ENCODE assay signal across 10 mouse cellular contexts in genomic region chr10:95156410-95156809, GRCm38 (mm10).
DNase-seq lines count a peak whose midpoint lies in the region; ATAC-seq and TF ChIP-seq lines count a peak whose summit lies in the region.
"Had no signal": no experiment of that assay in that cellular context is flagged by ENCODE, and none has a peak within 500 bp of the region (broad histone marks: within the 10 kb centered on the region; RNA-seq: fewer than 3 reads in every experiment).

No protein-coding gene starts in this region.

- peak; percentile 23 for TF ChIP-seq CTCF in heart, postnatal 0 days (IDR thresholded peaks at IDR 0.05; ENCODE audit: low read depth)
- TF ChIP-seq CTCF in lung, postnatal 0 days (IDR thresholded peaks at IDR 0.05) = peak; percentile 50
- peak; percentile 59 for TF ChIP-seq CTCF in stomach, postnatal 0 days (IDR thresholded peaks at IDR 0.05; ENCODE audit: low read depth)

- in situ Hi-C loops in ES-E14 (cut with MboI; ENCODE audit: low sequenced_read_pairs in 2 of 2, unreplicated experiment in 2 of 2) = loop anchor here in 1 of 2 experiments (25.0 kb wide), 1 partner anchor 169 kb away; no protein-coding TSS in a partner anchor

- H3K4me1 ChIP-seq in heart, postnatal 0 days (ENCODE audit: control insufficient read depth, insufficient read depth) = no peaks in the 10 kb centered on the region
- H3K4me1 ChIP-seq in lung, postnatal 0 days (ENCODE audit: insufficient read depth, low read depth, low read length) = no peaks in the 10 kb centered on the region
- no peaks in the 10 kb centered on the region; a peak in 1 of 4 replicates for H3K4me1 ChIP-seq in ES-E14 (ENCODE audit: control insufficient read depth in 2 of 2, insufficient read depth in 2 of 2, low read length in 2 of 2, poor library complexity in 1 of 2)
- H3K4me1 ChIP-seq in stomach, postnatal 0 days (replicated peaks; ENCODE audit: control insufficient read depth, insufficient read depth) = no peaks in the 10 kb centered on the region
- H3K4me1 ChIP-seq: hindbrain, embryonic 13.5 days had no signal

- ATAC-seq in heart, postnatal 0 days (ENCODE audit: insufficient read depth, low read depth) = no peak
- ATAC-seq in lung, postnatal 0 days = no peak
- no peak for ATAC-seq in stomach, postnatal 0 days (ENCODE audit: low FRiP score, low TSS enrichment)

- no peaks in the 10 kb centered on the region for H3K36me3 ChIP-seq in heart, postnatal 0 days (replicated peaks; ENCODE audit: control insufficient read depth, insufficient read depth, low read length)
- no peaks in the 10 kb centered on the region for H3K36me3 ChIP-seq in lung, postnatal 0 days (ENCODE audit: insufficient read depth, low read length)
- H3K36me3 ChIP-seq in ES-E14 (ENCODE audit: control insufficient read depth, insufficient read depth, low read length, poor library complexity, severe bottlenecking) = no peaks in the 10 kb centered on the region
- H3K36me3 ChIP-seq in stomach, postnatal 0 days (ENCODE audit: control insufficient read depth, insufficient read depth, low read length) = no peaks in the 10 kb centered on the region
- H3K36me3 ChIP-seq: hindbrain, embryonic 13.5 days had no signal

- no peak overlapping the region for H3K9ac ChIP-seq in heart, postnatal 0 days (replicated peaks; ENCODE audit: low read depth, low read length)
- no peak overlapping the region for H3K9ac ChIP-seq in lung, postnatal 0 days (replicated peaks; ENCODE audit: low read depth)
- no peak overlapping the region for H3K9ac ChIP-seq in ES-E14 (ENCODE audit: insufficient read depth, low read depth, low read length, poor library complexity, severe bottlenecking)
- no peak overlapping the region for H3K9ac ChIP-seq in stomach, postnatal 0 days (ENCODE audit: low read length)
- H3K9ac ChIP-seq: hindbrain, embryonic 13.5 days had no signal

- TF ChIP-seq EP300 in heart, postnatal 0 days (IDR thresholded peaks at IDR 0.05; ENCODE audit: low read depth) = no peak
- TF ChIP-seq EP300 in lung, postnatal 0 days (IDR thresholded peaks at IDR 0.05) = no peak
- TF ChIP-seq EP300 in stomach, postnatal 0 days (optimal IDR thresholded peaks at IDR 0.05) = no peak

- 79% methylated on average over 7 of the region's 7 CpGs for WGBS in heart, postnatal 0 days
- WGBS in lung, postnatal 0 days = 82% methylated on average over 7 of the region's 7 CpGs
- WGBS in stomach, postnatal 0 days = 90% methylated on average over 5 of the region's 7 CpGs

- H3K9me3 ChIP-seq in heart, postnatal 0 days (replicated peaks; ENCODE audit: control insufficient read depth, low read length) = no peaks in the 10 kb centered on the region
- H3K9me3 ChIP-seq in lung, postnatal 0 days (ENCODE audit: low read length) = no peaks in the 10 kb centered on the region
- H3K9me3 ChIP-seq in ES-E14 (ENCODE audit: control insufficient read depth, insufficient read depth, low read depth, low read length) = no peaks in the 10 kb centered on the region
- no peaks in the 10 kb centered on the region for H3K9me3 ChIP-seq in stomach, postnatal 0 days (ENCODE audit: control insufficient read depth, low read length)
- H3K9me3 ChIP-seq: hindbrain, embryonic 13.5 days had no signal

- intact Hi-C loops in heart, postnatal 36 days (cut with DNase I) = no loop called here

- no peak for DNase-seq in heart, postnatal 0 days (ENCODE audit: low spot score)
- DNase-seq in heart, postnatal 36 days = no peak
- no peak for DNase-seq in lung, postnatal 0 days (ENCODE audit: low spot score)
- no peak for DNase-seq in lung, postnatal 4 days
- peak; percentile 60 for DNase-seq in ES-E14 (ENCODE audit: low read depth, low spot score)
- no peak for DNase-seq in stomach, postnatal 0 days (ENCODE audit: low spot score)
- no peak for DNase-seq in spleen, adult 12 weeks (ENCODE audit: low spot score)
- DNase-seq in embryo, embryonic 9.5 days (ENCODE audit: extremely low spot score) = no peak

- no peak overlapping the region for H3K4me3 ChIP-seq in heart, postnatal 0 days (ENCODE audit: low read depth, low read length)
- no peak overlapping the region for H3K4me3 ChIP-seq in lung, postnatal 0 days (ENCODE audit: low read depth, low read length)
- no peak overlapping the region for H3K4me3 ChIP-seq in ES-E14 (ENCODE audit: insufficient read depth in 1 of 2, low read depth in 1 of 2, low read length in 2 of 2, poor library complexity in 1 of 2, severe bottlenecking in 1 of 2)
- no peak overlapping the region for H3K4me3 ChIP-seq in stomach, postnatal 0 days (ENCODE audit: low read depth, low read length)
- H3K4me3 ChIP-seq: hindbrain, embryonic 13.5 days; megakaryocyte, embryonic 14.5 days had no signal

- H3K27ac ChIP-seq in heart, postnatal 0 days (ENCODE audit: low read depth) = no peak overlapping the region
- H3K27ac ChIP-seq in lung, postnatal 0 days (ENCODE audit: low read length) = no peak overlapping the region
- H3K27ac ChIP-seq in ES-E14 (ENCODE audit: insufficient read depth, low read depth, low read length, poor library complexity, severe bottlenecking) = no peak overlapping the region
- H3K27ac ChIP-seq in stomach, postnatal 0 days (replicated peaks) = no peak overlapping the region
- H3K27ac ChIP-seq: hindbrain, embryonic 13.5 days had no signal

- H3K4me2 ChIP-seq in heart, postnatal 0 days (ENCODE audit: low read depth, low read length) = no peak overlapping the region
- H3K4me2 ChIP-seq in lung, postnatal 0 days (replicated peaks; ENCODE audit: low read depth, low read length) = no peak overlapping the region
- no peak overlapping the region for H3K4me2 ChIP-seq in stomach, postnatal 0 days (replicated peaks; ENCODE audit: low read depth)
- H3K4me2 ChIP-seq: hindbrain, embryonic 13.5 days had no signal

- no peaks in the 10 kb centered on the region for H3K27me3 ChIP-seq in heart, postnatal 0 days (ENCODE audit: control insufficient read depth, insufficient read depth, low read length)
- no peaks in the 10 kb centered on the region for H3K27me3 ChIP-seq in lung, postnatal 0 days (replicated peaks; ENCODE audit: insufficient read depth, low read length)
- H3K27me3 ChIP-seq in stomach, postnatal 0 days (ENCODE audit: control insufficient read depth, insufficient read depth, low read length) = no peaks in the 10 kb centered on the region
- H3K27me3 ChIP-seq: hindbrain, embryonic 13.5 days; megakaryocyte, embryonic 14.5 days had no signal

TF ChIP-seq in ES-E14, 5 proteins besides CTCF, POLR2A, EP300 and RAD21:
- TF ChIP-seq HCFC1 (IDR thresholded peaks at IDR 0.05; ENCODE audit: borderline replicate concordance, insufficient read depth, low read length) (no peak), ZC3H11A (IDR thresholded peaks at IDR 0.05; ENCODE audit: borderline replicate concordance, low read depth, low read length) (peak; percentile 89; the same call in 1 of the 2 replicates), CHD2 (IDR thresholded peaks at IDR 0.05; ENCODE audit: low read depth, low read length) (no peak)
